Mouse (Mus musculus) lung, embryonic 15.5 days (tissue): ENCODE results near the gene Alkbh2. TPM values are rescaled to one million over a fixed set of nuclear protein-coding genes. Genes with fewer than 3 reads are reported as not detected.

ENCODE experiments used
- ATAC-seq: fragments of 200-750 bp; cut with Nextera tagmentation; 2 replicates; pipeline ENCODE4 v1.8.0; 2017; ENCODE audit warnings: moderate number of reproducible peaks, borderline replicate concordance; ENCODE audit not compliant: low FRiP score, low TSS enrichment; ENCODE audit errors: extremely low read depth
- H3K27ac ChIP-seq: fragments of 300-500 bp; sonication (generic); 2 replicates; pipeline ENCODE4 v1.5.1; 2015; ENCODE audit warnings: moderate library complexity, mild to moderate bottlenecking, inconsistent platforms
- H3K27me3 ChIP-seq: fragments of 300-500 bp; sonication (generic); 2 replicates; pipeline ENCODE4 v1.6.1; 2015; ENCODE audit warnings: inconsistent platforms
- H3K36me3 ChIP-seq: fragments of 300-500 bp; sonication (generic); 2 replicates; pipeline ENCODE4 v1.6.1; 2015; ENCODE audit warnings: inconsistent platforms
- H3K4me1 ChIP-seq: fragments of 300-500 bp; sonication (generic); 2 replicates; pipeline ENCODE4 v1.6.1; 2015; ENCODE audit warnings: inconsistent platforms
- H3K4me2 ChIP-seq: fragments of 300-500 bp; sonication (generic); 2 replicates; pipeline ENCODE4 v1.6.1; 2015; ENCODE audit warnings: inconsistent platforms, mild to moderate bottlenecking, moderate library complexity
- H3K4me3 ChIP-seq: fragments of 300-500 bp; sonication (generic); 2 replicates; pipeline ENCODE4 v1.5.1; 2015; ENCODE audit warnings: mild to moderate bottlenecking, inconsistent platforms
- H3K9ac ChIP-seq: fragments of 300-500 bp; sonication (generic); 2 replicates; pipeline ENCODE4 v1.6.1; 2015; ENCODE audit warnings: inconsistent platforms
- H3K9me3 ChIP-seq: fragments of 300-500 bp; sonication (generic); 2 replicates; pipeline ENCODE4 v1.6.1; 2016; ENCODE audit warnings: inconsistent platforms
- WGBS: fragments of 180-500 bp; shearing (Covaris S2); methylation state at CpG from one replicate; pipeline ENCODE4 v1.1.7; 2015; 5-methylcytosine and 5-hydroxymethylcytosine counted together
- polyA plus RNA-seq: library from polyadenylated mRNA; unstranded; fragments of >200 nt; fragmentation: Nextera tagmentation; extraction: Ambion mirVana; gene quantifications from 2 replicates; pipeline ENCODE4 v1.2.1, GENCODE M21; 2015

The Alkbh2 gene
- polyA plus RNA-seq, 1 experiment from 2014 or later, result 10.3 TPM

- Histone ChIP-seq H3K27ac (peak overlapping the region; percentile 87; the same call in 1 of the 2 replicates), H3K36me3 (peaks cover 11% of the 10 kb centered on the region), H3K9me3 (no peaks in the 10 kb centered on the region), H3K4me1 (peaks cover 26% of the 10 kb centered on the region), H3K9ac (no peak overlapping the region), H3K4me3 (no peak overlapping the region), H3K4me2 (no peak overlapping the region), H3K27me3 (no peaks in the 10 kb centered on the region)
- 68% methylated on average over 15 of the region's 15 CpGs for WGBS
- ATAC-seq, result no peak
Measured at GRCm38 (mm10) chr5:114137481-114138276, 9.7 kb upstream of the Alkbh2 start.

GRCm38 (mm10) chr5:114135516-114135915 is 7.5 kb upstream of the Alkbh2 start:
- no peak for ATAC-seq
- no peak overlapping the region for H3K9ac ChIP-seq
- H3K4me2 ChIP-seq, result no peak overlapping the region
- no peaks in the 10 kb centered on the region for H3K9me3 ChIP-seq
- H3K27ac ChIP-seq, result no peak overlapping the region
- 82% methylated on average over 10 of the region's 10 CpGs for WGBS
- peaks cover 37% of the 10 kb centered on the region for H3K4me1 ChIP-seq
- no peaks in the 10 kb centered on the region for H3K27me3 ChIP-seq
- no peak overlapping the region for H3K4me3 ChIP-seq
- peaks cover 11% of the 10 kb centered on the region for H3K36me3 ChIP-seq

DNA sequence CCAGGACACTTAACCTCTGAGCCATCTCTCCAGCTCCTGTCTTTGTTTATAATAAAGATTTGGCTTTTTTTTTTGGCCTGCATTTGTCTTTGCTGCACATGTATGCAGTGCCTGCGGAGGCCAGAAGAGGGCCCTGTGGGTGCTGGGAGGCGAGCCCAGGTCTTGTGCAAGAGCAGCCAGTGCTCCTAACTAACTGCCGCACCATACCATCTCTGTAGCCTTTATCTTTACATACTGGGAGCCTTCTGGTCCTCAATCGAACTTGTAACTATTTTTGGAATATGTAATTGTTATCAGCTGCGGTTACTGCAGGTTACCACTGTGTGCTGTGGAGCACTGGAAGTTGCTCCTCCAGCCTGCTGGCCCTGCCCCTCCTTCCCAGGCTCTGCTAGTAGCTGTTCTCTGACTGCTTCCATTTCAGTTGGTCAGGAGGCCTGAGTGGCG is 6.1 kb upstream of the Alkbh2 start:
- Histone ChIP-seq H3K9me3 (no peaks in the 10 kb centered on the region), H3K4me1 (peaks cover 42% of the 10 kb centered on the region), H3K9ac (no peak overlapping the region), H3K27ac (no peak overlapping the region), H3K27me3 (no peaks in the 10 kb centered on the region), H3K36me3 (peaks cover 11% of the 10 kb centered on the region), H3K4me3 (no peak overlapping the region), H3K4me2 (no peak overlapping the region)
- no peak for ATAC-seq
- 47% methylated on average over 6 of the region's 6 CpGs for WGBS

GRCm38 (mm10) chr5:114132841-114133240 is 4.8 kb upstream of the Alkbh2 start:
- Histone ChIP-seq H3K9ac (no peak overlapping the region), H3K9me3 (no peaks in the 10 kb centered on the region), H3K4me3 (no peak overlapping the region), H3K36me3 (peaks cover 11% of the 10 kb centered on the region), H3K4me2 (no peak overlapping the region), H3K27me3 (no peaks in the 10 kb centered on the region), H3K27ac (no peak overlapping the region), H3K4me1 (peaks cover 29% of the 10 kb centered on the region)
- no peak for ATAC-seq
- 85% methylated on average over 6 of the region's 6 CpGs for WGBS

GRCm38 (mm10) chr5:114131521-114131840 is 3.5 kb upstream of the Alkbh2 start:
- ATAC-seq, result no peak
- H3K9ac ChIP-seq, result peak overlapping the region; percentile 43
- H3K4me2 ChIP-seq, result peak overlapping the region; percentile 100
- no peaks in the 10 kb centered on the region for H3K9me3 ChIP-seq
- H3K27ac ChIP-seq, result peak overlapping the region; percentile 34
- peak overlapping the region; percentile 77 for H3K4me3 ChIP-seq
- 0 out of 2 replicates have a peak, but pooled peaks cover 3% of the 10 kb centered on the region for H3K36me3 ChIP-seq
- peaks cover 25% of the 10 kb centered on the region for H3K4me1 ChIP-seq
- H3K27me3 ChIP-seq, result no peaks in the 10 kb centered on the region
- WGBS, result 1% methylated on average over 15 of the region's 15 CpGs

GRCm38 (mm10) chr5:114130698-114131520 is 2.9 kb upstream of the Alkbh2 start:
- peak overlapping the region; percentile 65 for H3K9ac ChIP-seq
- H3K36me3 ChIP-seq, result 0 out of 2 replicates have a peak, but pooled peaks cover 1% of the 10 kb centered on the region
- peak overlapping the region; percentile 34 for H3K27ac ChIP-seq
- under 1% methylated on average over 85 of the region's 87 CpGs for WGBS
- peak overlapping the region; percentile 100 for H3K4me2 ChIP-seq
- no peaks in the 10 kb centered on the region for H3K27me3 ChIP-seq
- no peaks in the 10 kb centered on the region for H3K9me3 ChIP-seq
- H3K4me1 ChIP-seq, result peaks cover 25% of the 10 kb centered on the region
- peak; percentile 98 for ATAC-seq
- peak overlapping the region; percentile 77 for H3K4me3 ChIP-seq

DNA sequence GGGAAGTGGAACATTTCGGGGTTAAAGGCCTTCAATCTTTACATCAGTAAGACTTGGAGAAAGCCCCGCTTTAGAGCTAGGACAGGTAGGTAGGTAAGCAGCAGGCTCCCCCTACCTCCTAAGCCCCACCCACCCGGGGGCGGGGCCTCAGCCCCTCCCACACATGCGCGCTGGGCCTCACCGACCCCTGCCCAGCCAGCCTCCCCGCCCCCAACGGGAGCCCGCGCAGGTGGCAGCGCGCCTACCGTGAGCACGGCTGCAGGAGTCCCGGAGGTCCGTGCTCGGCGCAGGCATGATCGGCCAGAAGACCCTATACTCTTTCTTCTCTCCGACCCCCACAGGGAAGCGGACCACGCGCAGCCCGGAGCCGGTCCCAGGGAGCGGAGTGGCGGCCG is 2.2 kb upstream of the Alkbh2 start, which contains the start of gene Ung:
Gene Ung (plus strand): TSS at position 176 of the 395 bp plus-strand sequence.
- ATAC-seq, result peak; percentile 28
- Histone ChIP-seq H3K36me3 (no peaks in the 10 kb centered on the region), H3K4me3 (peak within 1 kb of the TSS; percentile 77), H3K9me3 (no peaks in the 10 kb centered on the region), H3K9ac (peak within 1 kb of the TSS; percentile 65), H3K27me3 (no peaks in the 10 kb centered on the region), H3K27ac (peak within 1 kb of the TSS; percentile 34), H3K4me2 (peak within 1 kb of the TSS; percentile 100), H3K4me1 (peaks cover 25% of the 10 kb centered on the region)
- WGBS, result 0% methylated on average over 21 of the region's 29 CpGs

- Histone ChIP-seq H3K36me3 (no peaks in the 10 kb centered on the region), H3K4me3 (peak overlapping the region; percentile 77), H3K27me3 (no peaks in the 10 kb centered on the region), H3K4me2 (peak overlapping the region; percentile 100), H3K9ac (peak overlapping the region; percentile 65; the same call in 1 of the 2 replicates), H3K4me1 (peaks cover 25% of the 10 kb centered on the region), H3K9me3 (no peaks in the 10 kb centered on the region), H3K27ac (no peak overlapping the region)
- WGBS, result 74% methylated on average over 15 of the region's 15 CpGs
- ATAC-seq, result no peak
Measured at GRCm38 (mm10) chr5:114129550-114130210, 1.7 kb upstream of the Alkbh2 start.

GRCm38 (mm10) chr5:114126499-114127244 is 1.3 kb downstream of the Alkbh2 start:
- Histone ChIP-seq H3K27me3 (no peaks in the 10 kb centered on the region), H3K4me1 (peaks cover 12% of the 10 kb centered on the region), H3K4me2 (peak overlapping the region; percentile 98), H3K9me3 (no peaks in the 10 kb centered on the region), H3K27ac (peak overlapping the region; percentile 94; the same call in 1 of the 2 replicates), H3K9ac (no peak overlapping the region), H3K36me3 (peaks cover 23% of the 10 kb centered on the region), H3K4me3 (peak overlapping the region; percentile 68; the same call in 1 of the 2 replicates)
- WGBS, result 87% methylated on average over 7 of the region's 7 CpGs
- ATAC-seq, result no peak

DNA sequence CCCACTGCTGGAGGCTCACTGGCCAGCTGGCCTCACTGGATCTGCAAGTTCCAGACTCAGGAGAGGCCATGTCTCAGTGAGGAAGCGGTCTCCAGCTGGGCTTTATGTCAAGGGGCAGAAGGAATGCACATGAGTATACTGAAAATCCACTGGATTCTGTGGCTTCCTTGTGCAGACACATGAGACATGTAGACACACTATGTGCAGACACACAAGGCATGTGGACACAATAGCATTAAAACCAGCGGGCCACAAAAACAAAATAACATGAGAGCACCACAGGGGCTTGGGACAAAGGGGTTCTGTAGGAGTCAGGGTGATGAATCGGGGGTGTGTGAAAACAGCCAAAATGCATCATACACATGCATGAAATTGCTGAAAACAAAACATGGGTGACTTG is 2.0 kb downstream of the Alkbh2 start:
- peaks cover 30% of the 10 kb centered on the region for H3K36me3 ChIP-seq
- no peak for ATAC-seq
- H3K27me3 ChIP-seq, result no peaks in the 10 kb centered on the region
- 94% methylated on average over 3 of the region's 3 CpGs for WGBS
- H3K4me3 ChIP-seq, result no peak overlapping the region
- no peak overlapping the region for H3K9ac ChIP-seq
- no peak overlapping the region for H3K27ac ChIP-seq
- H3K4me2 ChIP-seq, result no peak overlapping the region
- no peaks in the 10 kb centered on the region for H3K9me3 ChIP-seq
- peaks cover 10% of the 10 kb centered on the region for H3K4me1 ChIP-seq

- no peaks in the 10 kb centered on the region for H3K4me1 ChIP-seq
- peaks cover 53% of the 10 kb centered on the region for H3K36me3 ChIP-seq
- H3K27ac ChIP-seq, result no peak overlapping the region
- no peak overlapping the region for H3K9ac ChIP-seq
- no peak overlapping the region for H3K4me2 ChIP-seq
- ATAC-seq, result no peak
- no peaks in the 10 kb centered on the region for H3K9me3 ChIP-seq
- H3K27me3 ChIP-seq, result no peaks in the 10 kb centered on the region
- no peak overlapping the region for H3K4me3 ChIP-seq
- WGBS, result 72% methylated on average over 4 of the region's 4 CpGs
Measured at GRCm38 (mm10) chr5:114119806-114120205, 8.2 kb downstream of the Alkbh2 start.
